Mouse (Mus musculus): ENCODE measurements around the gene Fbxl15.

The Fbxl15 gene

DNA sequence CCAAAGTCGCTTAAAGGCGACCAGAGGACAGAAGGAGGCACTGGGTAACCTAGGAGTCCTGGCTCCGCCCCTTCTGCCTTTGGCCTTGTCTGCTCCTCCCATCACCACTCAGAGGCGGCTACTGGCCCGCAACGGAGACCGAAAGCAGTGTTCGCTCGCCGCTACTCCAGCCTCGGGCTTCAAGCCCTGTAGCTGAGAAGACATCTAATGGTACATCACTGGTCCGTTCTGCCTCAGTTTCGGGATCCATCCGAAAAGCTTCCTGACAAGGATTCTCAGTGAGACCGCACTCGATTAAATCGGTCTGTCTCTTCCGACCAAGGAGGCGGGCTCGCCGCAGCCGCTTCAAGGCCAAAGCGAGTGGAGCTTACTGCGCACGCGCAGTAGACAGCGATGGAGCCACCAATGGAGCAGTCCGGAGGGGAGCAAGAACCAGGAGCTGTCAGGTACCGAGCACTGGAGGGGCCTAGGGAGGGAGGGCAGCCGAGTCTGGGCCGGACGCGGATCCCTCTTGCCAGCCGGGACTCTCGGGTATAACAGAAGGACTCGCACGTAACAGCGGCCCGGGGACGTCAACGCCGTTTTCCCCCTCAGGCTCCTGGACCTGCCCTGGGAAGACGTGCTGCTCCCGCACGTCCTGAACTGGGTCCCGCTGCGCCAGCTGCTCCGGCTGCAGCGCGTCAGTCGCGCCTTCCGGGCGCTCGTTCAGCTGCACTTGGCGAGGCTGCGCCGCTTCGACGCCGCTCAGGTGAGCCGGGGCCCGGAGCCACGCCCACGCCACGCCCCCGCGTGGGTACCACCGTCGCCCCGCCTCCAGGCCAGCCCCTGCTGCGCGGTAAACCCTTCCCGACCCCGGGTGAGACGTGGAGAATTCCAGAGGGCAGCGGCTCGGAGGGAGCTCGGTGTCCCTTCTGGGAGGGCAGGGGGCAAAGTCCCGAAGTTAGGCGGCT lies at the start of gene Fbxl15:
Fbxl15 (plus strand) TSS at position 104 of the 950 bp plus-strand sequence.
- peak; percentile 93 to 97 for DNase-seq

DNA sequence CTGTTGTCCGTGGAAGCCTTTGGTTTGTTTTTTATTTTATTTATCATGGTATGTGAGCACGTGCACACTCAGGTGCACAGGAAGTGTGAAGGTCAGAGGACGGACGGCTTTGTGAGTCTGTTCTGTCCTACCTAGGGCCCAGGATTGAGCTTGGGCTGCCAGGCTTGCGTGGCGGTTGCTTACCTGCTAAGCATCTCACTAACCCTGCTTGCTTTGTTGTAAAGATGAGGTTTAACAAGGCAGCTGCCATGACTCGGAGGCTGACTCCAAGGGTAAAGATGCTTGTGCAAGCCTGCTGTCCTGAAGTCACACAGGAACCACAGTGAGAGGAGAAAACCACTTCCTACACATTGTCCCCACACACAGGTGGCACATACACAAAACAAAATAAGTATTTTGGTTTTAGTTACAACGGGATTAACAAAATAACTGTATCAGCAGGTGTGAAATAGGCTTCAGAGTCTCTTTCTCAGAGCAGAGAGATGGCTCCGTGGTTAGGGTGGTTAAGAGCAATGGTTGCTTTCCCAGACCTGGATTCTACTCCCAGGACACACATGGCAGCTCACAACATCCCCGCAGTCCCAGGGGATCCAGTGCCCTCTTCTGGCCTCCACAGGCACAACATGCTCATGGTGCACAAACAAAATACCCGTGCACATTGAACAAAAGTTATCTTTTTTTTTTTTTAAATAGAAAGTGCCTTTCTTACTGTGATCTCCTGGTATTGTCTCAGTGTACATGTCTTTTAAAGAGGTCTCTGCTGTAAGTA lies 45.7 kb upstream of the Fbxl15 start:
- DNase-seq = no peak

GRCm38 (mm10) chr19:46284686-46285085 lies 43.3 kb upstream of the Fbxl15 start:
- no peak for DNase-seq

- no peak for DNase-seq
These were observed 42.4 kb upstream of the Fbxl15 start for GRCm38 (mm10) chr19:46285631-46286030.

- no peak for DNase-seq
These were observed 41.9 kb upstream of the Fbxl15 start for GRCm38 (mm10) chr19:46286047-46286446.

GRCm38 (mm10) chr19:46286926-46287325 lies 41.1 kb upstream of the Fbxl15 start:
- DNase-seq = no peak

DNA sequence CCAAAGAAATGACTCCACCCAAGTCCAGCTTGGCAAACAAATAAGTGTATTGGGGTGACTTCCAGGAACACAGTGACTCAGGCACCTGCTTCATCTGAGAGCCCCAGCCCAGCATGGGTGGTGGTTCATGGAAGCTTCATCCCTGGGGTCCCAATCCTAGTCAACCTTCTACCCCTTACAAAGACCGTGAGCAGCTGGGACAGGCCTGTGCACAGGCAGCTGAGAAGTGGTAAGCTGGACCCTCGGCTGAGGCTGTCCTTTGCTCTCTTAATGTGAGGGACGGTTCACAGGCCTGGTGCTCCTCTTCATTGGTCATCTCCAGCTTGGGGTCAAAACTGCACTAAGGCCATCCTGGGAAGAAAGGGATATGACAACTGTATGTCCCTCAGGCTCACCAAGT lies 40.4 kb upstream of the Fbxl15 start:
- no peak for DNase-seq

DNA sequence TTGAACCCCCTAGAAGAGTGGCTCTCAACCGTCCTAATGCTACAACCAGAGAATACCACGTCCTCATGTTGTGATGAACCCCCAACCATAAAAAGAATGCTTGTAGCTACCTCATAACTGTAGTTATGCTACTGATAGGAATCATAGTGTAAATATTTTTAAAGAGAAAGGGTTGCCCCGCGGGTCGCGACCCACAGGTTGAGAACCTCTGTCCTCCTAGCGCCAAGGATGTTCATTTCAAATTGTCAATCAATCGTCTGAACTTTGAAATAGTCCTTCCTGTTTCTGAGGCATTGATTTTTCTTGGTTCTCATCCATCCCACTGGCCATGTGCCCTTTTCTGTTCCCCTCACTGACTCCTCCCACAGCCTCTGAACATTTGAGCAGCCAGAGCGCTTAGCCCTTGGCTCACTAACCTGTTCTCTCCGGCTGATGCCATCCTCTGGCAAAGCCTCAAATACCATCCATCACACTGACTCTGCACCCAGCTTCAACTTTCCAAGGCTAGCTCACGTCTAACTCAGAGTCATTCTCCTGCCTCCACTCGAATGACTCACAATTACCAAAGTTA lies 37.4 kb upstream of the Fbxl15 start:
- DNase-seq = no peak

GRCm38 (mm10) chr19:46296938-46297337 lies 31.0 kb upstream of the Fbxl15 start:
- DNase-seq = no peak

DNA sequence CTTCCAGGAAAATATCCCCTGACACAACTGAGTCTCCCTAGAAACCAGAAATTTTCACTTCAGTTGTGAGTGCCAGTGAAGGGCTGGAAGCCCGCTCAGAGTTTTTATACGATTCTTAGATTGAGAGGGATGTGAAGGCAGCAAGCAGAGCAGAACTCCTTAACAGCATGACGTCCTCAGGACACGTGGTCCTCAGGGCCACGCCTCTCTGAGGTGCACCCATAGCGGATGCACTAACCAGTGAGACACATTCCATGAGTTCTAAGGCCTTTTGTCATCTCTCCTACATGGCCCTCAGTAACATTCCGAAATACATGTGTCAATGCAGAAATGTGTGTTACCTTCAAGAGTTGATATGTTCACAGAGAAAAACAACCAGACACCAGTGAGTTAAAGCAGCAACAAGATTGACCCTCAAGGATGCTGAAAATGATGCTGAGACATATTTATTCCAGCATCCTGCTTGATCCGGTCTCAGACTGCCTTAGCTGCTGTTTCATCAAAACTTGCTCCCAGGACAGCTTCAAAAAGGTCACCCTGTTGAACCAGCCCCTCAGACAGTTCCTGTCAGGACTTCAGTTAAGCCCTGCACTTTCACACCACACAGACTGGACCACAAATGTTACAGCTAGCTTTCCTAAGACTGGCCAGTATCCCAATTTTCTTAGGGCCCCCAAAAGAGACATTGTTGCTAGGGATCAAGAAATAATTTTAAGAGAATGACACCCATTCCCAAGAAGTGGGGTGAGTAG lies 27.5 kb upstream of the Fbxl15 start:
- DNase-seq = no peak

DNA sequence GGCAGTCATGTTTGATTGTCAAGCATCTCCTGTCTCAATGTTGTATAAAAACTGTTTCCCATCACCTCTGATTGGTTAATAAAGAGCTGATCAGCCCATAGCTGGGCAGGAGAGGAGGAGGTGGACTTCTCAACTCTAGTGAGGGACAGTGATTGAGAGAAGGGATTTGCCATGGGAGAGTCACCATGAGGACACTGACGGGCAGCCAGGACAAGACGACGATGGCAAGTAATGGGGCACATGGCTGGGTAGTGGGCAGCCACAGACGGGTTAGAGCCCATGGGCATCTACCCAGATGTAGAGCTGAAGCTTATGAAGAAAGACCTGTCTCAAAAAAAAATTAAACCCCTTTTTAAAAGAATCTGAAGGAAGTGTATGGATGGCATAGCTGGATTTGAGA lies 25.4 kb upstream of the Fbxl15 start:
- no peak for DNase-seq

DNA sequence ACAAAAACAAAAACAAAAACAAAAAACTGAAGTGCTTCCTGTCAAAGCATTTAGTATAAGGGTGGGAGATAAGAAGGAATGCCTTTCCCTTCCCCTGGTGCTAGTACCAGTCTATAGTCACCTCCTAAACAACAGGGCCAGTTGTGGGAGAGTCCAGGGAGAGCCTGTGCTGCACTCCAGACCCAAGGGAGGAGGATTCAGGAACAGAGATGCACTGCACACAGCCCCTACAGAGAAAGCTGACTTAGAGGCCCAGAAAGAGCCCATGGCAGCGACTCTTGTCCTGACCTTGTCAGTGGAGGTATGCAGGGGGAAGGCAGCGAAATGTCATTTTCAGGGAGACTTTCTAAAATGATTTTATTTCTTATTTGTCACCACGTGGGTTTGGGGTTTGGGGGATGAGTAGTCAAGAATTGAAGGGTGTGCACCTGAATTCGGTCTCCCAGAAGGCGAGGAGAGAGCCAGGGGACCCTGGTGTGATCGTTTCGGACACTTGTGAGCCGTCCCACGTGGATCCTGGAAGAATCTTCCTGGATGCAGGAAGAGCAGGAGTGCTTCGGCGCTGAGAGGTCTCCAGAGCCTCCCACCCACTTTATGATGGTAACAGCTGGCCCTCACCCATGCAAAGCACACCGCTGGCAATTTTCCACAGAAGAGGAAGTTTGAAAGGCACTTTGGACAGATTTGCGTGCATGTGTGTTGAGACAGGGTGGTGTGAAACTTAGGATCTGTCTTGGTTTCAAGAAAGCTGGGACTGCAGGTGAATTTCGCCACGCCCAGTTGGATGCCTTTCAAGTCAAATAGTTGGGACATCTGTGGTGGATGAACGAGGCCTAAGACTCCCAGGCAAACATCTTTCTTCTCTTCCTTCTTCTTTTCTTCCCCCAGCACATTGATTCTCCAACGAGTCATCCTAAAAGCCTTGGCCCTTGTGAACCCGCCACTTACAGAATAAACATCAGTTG lies 24.5 kb upstream of the Fbxl15 start:
- no peak for DNase-seq

- peak; percentile 95 to 97 for DNase-seq
These were observed 23.7 kb upstream of the Fbxl15 start, which contains the start of gene Nfkb2 for GRCm38 (mm10) chr19:46304216-46304841. Gene Nfkb2, plus strand, starts transcription at chr19:46304320.

- no peak for DNase-seq
These were observed 23.1 kb upstream of the Fbxl15 start for GRCm38 (mm10) chr19:46304908-46305333.

DNA sequence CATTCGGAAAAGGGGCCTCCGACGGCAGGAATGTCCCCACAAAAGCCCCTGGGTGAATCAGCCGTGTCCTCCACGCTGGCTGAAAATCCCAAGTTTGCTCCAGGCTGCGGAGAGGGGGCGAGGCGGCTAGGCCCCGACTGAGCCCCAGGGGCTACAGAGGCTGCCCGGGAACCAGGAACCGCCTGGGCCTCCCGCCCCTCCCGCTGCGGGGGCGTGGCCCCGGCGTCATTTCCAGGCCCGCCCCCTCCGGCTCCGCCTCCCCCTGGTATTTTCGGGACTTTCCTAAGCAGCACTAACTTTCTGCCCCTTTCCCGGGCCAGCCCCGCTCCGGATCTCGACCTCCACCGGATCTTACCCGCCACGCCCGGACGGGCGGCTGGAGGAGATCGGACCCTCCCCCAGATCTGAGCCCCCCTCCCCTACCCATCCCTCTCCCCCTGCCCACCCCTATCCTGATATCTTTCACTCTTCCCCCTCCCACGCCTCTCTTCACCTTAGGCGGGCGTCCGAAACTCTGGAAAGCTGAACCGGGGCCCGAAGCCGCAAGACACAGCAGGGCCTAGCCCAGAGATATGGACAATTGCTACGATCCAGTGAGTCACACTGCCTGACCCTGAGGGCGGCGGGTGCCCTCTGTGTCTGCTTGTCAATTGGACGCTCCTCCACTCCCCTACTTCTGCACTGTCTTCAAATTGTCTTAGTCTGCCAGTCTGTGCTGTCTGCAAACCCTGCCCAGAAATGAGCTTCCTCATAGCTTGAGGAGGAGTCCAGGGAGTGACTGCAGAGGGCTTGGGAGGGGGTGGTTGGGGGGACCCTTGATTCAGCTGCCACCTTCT lies 22.3 kb upstream of the Fbxl15 start:
- peak; percentile 92 to 95 for DNase-seq

DNA sequence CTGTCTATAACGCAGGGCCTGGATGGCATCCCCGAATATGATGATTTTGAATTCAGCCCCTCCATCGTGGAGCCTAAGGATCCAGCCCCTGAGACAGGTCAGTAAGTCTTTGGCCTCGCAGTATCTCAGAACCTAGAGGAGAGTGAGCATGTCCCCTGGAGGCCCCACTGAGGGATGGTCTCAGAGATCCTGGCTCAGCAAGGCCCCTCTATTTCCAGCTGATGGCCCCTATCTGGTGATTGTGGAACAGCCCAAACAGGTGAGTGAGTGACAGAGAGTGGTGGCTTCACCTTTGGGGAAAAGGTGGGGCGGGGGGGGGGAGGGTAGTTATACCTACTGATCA lies 21.7 kb upstream of the Fbxl15 start:
- DNase-seq = no peak

DNA sequence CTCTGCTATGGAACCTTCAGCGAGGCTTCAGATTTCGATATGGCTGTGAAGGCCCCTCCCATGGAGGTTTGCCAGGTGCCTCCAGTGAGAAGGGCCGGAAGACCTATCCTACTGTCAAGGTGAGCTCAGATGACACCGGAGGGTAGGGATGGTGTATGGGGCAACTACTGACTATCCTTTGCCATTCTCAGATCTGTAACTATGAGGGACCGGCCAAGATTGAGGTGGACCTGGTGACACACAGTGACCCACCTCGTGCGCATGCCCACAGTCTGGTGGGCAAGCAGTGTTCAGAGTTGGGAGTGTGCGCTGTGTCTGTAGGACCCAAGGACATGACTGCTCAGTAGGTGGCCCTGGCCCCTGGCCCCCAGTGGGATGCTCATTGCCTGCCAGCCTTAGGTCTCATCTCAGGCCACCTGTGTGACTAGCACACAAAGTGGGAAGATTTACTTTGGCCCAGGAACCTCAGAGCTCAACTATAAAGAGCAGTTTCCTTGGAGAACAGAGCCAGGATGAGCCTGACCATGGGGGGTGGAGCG lies 21.2 kb upstream of the Fbxl15 start:
- no peak for DNase-seq

DNA sequence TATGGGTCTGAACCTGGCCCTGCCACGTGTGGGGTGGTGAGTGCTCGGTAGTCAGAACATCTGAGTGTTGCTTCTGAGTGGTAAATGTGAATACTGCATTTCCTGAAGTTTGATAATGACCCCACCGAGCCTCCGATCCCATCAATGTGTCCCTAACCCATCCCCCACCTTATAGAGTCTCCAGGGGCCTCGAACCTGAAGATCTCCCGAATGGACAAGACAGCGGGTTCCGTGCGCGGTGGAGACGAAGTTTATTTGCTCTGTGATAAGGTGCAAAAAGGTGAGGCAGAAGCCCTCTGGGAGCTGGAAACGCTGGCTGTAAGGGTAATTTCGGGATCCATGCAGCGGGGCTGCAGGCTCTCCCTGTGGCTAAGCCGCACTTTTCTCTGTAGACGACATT lies 20.2 kb upstream of the Fbxl15 start:
- DNase-seq = no peak

GRCm38 (mm10) chr19:46308303-46308702 lies 19.7 kb upstream of the Fbxl15 start:
- DNase-seq = no peak
